Mouse (Mus musculus) C2C12 (cell line): ENCODE results near the gene Zfand2a.

Source experiments
- CTCF ChIP-seq: IDR thresholded peaks from one replicate; pipeline ENCODE4 v1.5.1; 2011; ENCODE audit not compliant: control insufficient read depth, insufficient read depth, insufficient read length
- FOSL1 ChIP-seq: IDR thresholded peaks from one replicate; pipeline ENCODE4 v1.8.0; 2011; ENCODE audit warnings: mild to moderate bottlenecking, low read length; ENCODE audit not compliant: poor library complexity, insufficient read depth, severe bottlenecking
- MAX ChIP-seq: IDR thresholded peaks from one replicate; pipeline ENCODE4 v1.6.1; 2011; ENCODE audit warnings: mild to moderate bottlenecking, control low read depth

- TF ChIP-seq MAX, result no peak
- no peak for TF ChIP-seq FOSL1
- no peak for TF ChIP-seq CTCF
Measured at GRCm38 (mm10) chr5:139432747-139433508, 51.4 kb downstream of the Zfand2a start.
